Mouse (Mus musculus) neural tube, embryonic 13.5 days (tissue): ENCODE data around the gene Acbd7. TPM values are rescaled to one million over a fixed set of nuclear protein-coding genes. Genes with fewer than 3 reads are reported as not detected.

ENCODE experiments used
- polyA plus RNA-seq: library from polyadenylated mRNA; unstranded; fragments of >200 nt; fragmentation: Nextera tagmentation; extraction: Ambion mirVana; gene quantifications from 2 replicates; pipeline ENCODE4 v1.2.1, GENCODE M21; 2015

Gene Acbd7
- polyA plus RNA-seq, 1 experiment from 2014 or later, result 2.3 TPM

Other genes with a start within 250 kb of the Acbd7 start
- 54.2 and 55.4 TPM in 2 replicates for gene Fam171a1, start 221.9 kb upstream of the Acbd7 start, polyA plus RNA-seq
- 79.6 and 80.8 TPM in 2 replicates for gene Nmt2, start 52.0 kb upstream of the Acbd7 start, polyA plus RNA-seq
- gene Rpp38, start 3.5 kb upstream of the Acbd7 start, polyA plus RNA-seq, result 11.3 and 12.2 TPM in 2 replicates
- gene Olah, start 61.0 kb downstream of the Acbd7 start, polyA plus RNA-seq, result not detected in 2 replicates
- gene Meig1, start 86.5 kb downstream of the Acbd7 start, polyA plus RNA-seq, result 1.1 and 2.2 TPM in 2 replicates
- 7.3 and 9.9 TPM in 2 replicates for gene Dclre1c, start 88.0 kb downstream of the Acbd7 start, polyA plus RNA-seq
- gene Suv39h2, start 138.9 kb downstream of the Acbd7 start, polyA plus RNA-seq, result 10.4 and 12.8 TPM in 2 replicates
- gene Gm45902, start 176.6 kb downstream of the Acbd7 start, polyA plus RNA-seq, result 8.1 and 8.2 TPM in 2 replicates
- gene Hspa14, start 176.6 kb downstream of the Acbd7 start, polyA plus RNA-seq, result 63.1 and 70.7 TPM in 2 replicates
- 0.10 and 0.69 TPM in 2 replicates for gene Cdnf, start 176.9 kb downstream of the Acbd7 start, polyA plus RNA-seq
- gene Fam107b, start 234.3 kb downstream of the Acbd7 start, polyA plus RNA-seq, result 38.3 and 42.7 TPM in 2 replicates